Mouse (Mus musculus): Measurements from ENCODE around the gene Acaa1a.

DNA sequence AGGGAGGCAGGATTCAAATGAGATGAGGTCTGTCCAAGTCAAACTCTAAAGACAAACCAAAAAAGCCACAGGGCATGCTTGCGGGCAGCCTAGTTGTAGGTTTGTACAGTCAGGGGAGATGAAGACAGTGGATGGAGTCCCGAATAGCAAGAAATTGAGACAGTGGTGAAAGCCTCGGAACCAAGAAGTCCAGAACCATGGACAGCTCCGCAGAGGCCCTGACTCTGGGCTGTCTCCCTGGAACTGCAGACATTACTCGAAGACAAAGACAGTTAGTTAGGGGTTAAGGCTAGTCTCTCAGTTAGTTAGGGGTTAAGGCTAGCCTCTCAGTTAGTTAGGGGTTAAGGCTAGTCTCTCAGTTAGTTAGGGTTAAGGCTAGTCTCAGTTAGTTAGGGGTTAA is 49.5 kb downstream of the Acaa1a start:
- no peak for TF ChIP-seq CTCF (IDR thresholded peaks at IDR 0.05; ENCODE audit: control insufficient read depth, insufficient read depth, insufficient read length)
- TF ChIP-seq USF1 (IDR thresholded peaks at IDR 0.05; ENCODE audit: low read depth), result no peak
- TF ChIP-seq MAX (IDR thresholded peaks at IDR 0.05), result no peak
- no peak for TF ChIP-seq MYOD1 (IDR thresholded peaks at IDR 0.05; ENCODE audit: control insufficient read depth, insufficient read length, low read depth)
- no peak for TF ChIP-seq MYOG (IDR thresholded peaks at IDR 0.05; ENCODE audit: control insufficient read depth, extremely low read depth, insufficient read length)
- no peak for TF ChIP-seq CEBPB (IDR thresholded peaks at IDR 0.05; ENCODE audit: low read depth)
- no peak for TF ChIP-seq FOSL1 (IDR thresholded peaks at IDR 0.05; ENCODE audit: insufficient read depth, low read length, poor library complexity, severe bottlenecking)
